Mouse (Mus musculus): ENCODE measurements around the gene Timd2. TPM values are rescaled to one million over a fixed set of nuclear protein-coding genes. Genes with fewer than 3 reads are reported as not detected.
"Not testable (repeated sequence)": the region's sequence is repeated elsewhere in the genome, so short reads cannot be mapped to it uniquely, and the experiment has no call there.

Timd2 gene
- polyA plus RNA-seq, 1 experiment from 2014 or later: 56.4 TPM

DNA sequence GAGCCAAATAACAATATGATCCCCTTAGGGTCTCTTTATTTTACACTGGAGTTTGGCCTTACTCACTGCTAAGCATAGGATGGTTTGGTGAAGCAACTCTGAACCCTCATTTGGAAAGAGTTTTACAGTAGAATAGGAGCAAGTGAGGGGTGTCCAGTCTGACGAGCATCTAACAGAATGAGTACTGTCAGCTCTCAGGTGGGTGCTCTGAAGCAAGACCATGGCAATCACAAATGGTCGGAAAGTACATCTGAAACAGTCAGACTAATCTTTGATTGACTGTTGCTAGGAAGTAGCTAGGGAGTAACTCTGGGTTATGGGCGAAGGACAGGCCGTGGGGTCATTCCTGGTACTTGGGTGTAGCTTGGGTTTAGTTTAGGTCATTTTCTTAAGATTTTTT is 71.3 kb downstream of the Timd2 start:
- not testable (repeated sequence) for H3K27ac ChIP-seq (ENCODE audit: low read length); ATAC-seq (ENCODE audit: low read depth); H3K4me2 ChIP-seq (ENCODE audit: low read depth, low read length); H3K4me3 ChIP-seq (ENCODE audit: low read depth, low read length); H3K36me3 ChIP-seq (ENCODE audit: control insufficient read depth, insufficient read depth); H3K4me1 ChIP-seq (ENCODE audit: control insufficient read depth, low read depth, low read length); H3K27me3 ChIP-seq (ENCODE audit: control insufficient read depth, insufficient read depth, low read depth, low read length); H3K9me3 ChIP-seq (replicated peaks; ENCODE audit: control insufficient read depth, low read length); H3K9ac ChIP-seq (ENCODE audit: low read depth, low read length)
- 55% methylated on average over 4 of the region's 4 CpGs for WGBS (ENCODE audit: insufficient replicate concordance)

DNA sequence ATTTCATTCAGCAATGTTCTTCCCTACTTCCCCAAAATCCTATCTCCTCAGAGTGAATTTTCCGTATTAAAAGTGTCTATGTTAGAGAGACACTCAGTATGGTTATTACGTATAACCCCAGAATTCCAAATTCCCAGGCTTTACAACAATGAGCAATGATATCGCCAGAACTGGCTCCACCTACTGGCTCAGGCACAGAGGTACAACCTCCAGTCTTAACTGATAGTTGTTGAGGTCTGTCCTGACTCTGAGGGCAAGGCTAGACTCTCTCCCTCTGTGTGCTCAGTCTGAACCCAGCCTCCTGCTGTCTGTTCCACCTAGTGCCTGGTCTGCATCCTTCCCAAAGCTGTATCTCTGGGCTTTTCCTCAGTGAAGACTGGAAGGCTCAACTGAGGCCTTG is 75.2 kb downstream of the Timd2 start:
- Histone ChIP-seq H3K4me2 (ENCODE audit: low read depth, low read length) (no peak overlapping the region), H3K27me3 (ENCODE audit: control insufficient read depth, insufficient read depth, low read depth, low read length) (no peaks in the 10 kb centered on the region), H3K4me1 (ENCODE audit: control insufficient read depth, low read depth, low read length) (no peaks in the 10 kb centered on the region), H3K9me3 (replicated peaks; ENCODE audit: control insufficient read depth, low read length) (no peaks in the 10 kb centered on the region), H3K9ac (ENCODE audit: low read depth, low read length) (no peak overlapping the region), H3K36me3 (ENCODE audit: control insufficient read depth, insufficient read depth) (no peaks in the 10 kb centered on the region), H3K4me3 (ENCODE audit: low read depth, low read length) (no peak overlapping the region), H3K27ac (ENCODE audit: low read length) (no peak overlapping the region)
- WGBS (ENCODE audit: insufficient replicate concordance): 17% methylated on average over 3 of the region's 3 CpGs
- no peak for ATAC-seq (ENCODE audit: low read depth)

DNA sequence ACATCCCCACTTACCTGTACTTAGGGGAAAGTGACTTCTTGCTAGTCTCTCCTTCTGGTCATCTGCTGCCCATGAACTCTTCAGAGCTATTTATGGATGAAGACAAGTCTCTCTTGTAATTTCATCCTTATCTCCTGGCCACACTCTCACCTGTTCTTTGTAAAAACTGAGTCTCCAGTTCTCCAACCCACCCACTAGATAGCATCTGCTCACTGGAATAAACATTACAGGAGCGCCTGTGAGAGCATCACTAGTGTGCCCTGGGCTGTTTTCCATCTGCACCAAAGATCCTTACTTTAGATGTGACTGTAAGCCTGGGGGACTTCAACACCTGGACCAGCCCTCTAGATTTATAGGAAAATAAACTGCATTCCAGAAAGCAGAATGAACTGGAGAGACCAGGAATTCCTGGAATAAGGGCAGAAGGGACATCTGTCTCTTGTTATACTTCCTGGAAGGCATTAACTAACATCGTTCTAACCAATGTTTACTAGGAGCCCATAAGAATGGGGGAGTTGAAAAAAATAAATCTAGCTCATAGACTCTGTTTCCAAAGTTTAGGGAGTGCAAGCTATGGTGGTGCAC is 77.6 kb downstream of the Timd2 start, which contains the start of gene Dppa1:
Gene Dppa1, minus strand, starts transcription at position 51 of the 585 bp plus-strand sequence.
- Histone ChIP-seq H3K36me3 (ENCODE audit: control insufficient read depth, insufficient read depth) (no peaks in the 10 kb centered on the region), H3K9me3 (replicated peaks; ENCODE audit: control insufficient read depth, low read length) (no peaks in the 10 kb centered on the region), H3K4me3 (ENCODE audit: low read depth, low read length) (no peak within 1 kb of the TSS), H3K27me3 (ENCODE audit: control insufficient read depth, insufficient read depth, low read depth, low read length) (no peaks in the 10 kb centered on the region), H3K9ac (ENCODE audit: low read depth, low read length) (no peak within 1 kb of the TSS), H3K4me1 (ENCODE audit: control insufficient read depth, low read depth, low read length) (no peaks in the 10 kb centered on the region), H3K4me2 (ENCODE audit: low read depth, low read length) (no peak within 1 kb of the TSS), H3K27ac (ENCODE audit: low read length) (no peak within 1 kb of the TSS)
- ATAC-seq (ENCODE audit: low read depth): no peak
- 46% methylated on average over 2 of the region's 2 CpGs for WGBS (ENCODE audit: insufficient replicate concordance)

DNA sequence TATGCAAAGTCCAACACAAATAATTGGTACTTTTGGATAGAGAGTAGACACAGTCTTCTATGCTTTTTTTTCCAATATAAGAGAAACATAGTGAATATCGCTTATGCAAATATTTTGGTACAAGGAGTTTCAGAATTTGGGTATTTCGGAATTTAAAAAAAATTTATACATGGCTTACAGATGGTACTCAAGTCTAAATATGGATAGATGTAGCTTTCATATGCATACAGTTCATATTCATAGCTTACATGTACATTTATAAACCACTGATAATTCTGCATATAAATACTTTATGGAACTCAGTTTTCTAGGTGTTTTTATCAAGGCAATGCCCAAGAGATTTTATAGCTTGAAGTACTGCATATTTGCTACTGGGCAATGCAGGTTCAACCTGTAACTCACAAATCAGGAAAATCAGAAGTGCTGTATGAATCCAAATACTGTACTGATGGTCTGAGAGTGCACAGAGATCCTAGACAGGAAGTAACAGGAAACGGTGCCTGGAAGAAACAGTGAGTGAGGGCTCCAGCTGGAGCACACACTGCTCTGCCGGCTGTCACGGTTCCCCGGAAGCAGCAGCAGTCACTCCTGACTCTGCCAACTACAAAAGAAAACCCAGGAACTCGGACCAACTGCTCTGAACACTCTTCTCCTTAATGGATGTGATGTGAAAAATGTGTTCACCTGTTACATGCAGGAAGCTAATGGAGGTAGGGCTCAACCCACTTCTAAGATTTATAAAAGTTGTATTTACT is 86.3 kb downstream of the Timd2 start:
- ATAC-seq (ENCODE audit: low read depth): no peak
- H3K4me3 ChIP-seq (ENCODE audit: low read depth, low read length): no peak overlapping the region
- H3K27me3 ChIP-seq (ENCODE audit: control insufficient read depth, insufficient read depth, low read depth, low read length): no peaks in the 10 kb centered on the region
- H3K36me3 ChIP-seq (ENCODE audit: control insufficient read depth, insufficient read depth): no peaks in the 10 kb centered on the region
- no peak overlapping the region for H3K9ac ChIP-seq (ENCODE audit: low read depth, low read length)
- no peak overlapping the region for H3K4me2 ChIP-seq (ENCODE audit: low read depth, low read length)
- 36% methylated on average over 7 of the region's 7 CpGs for WGBS (ENCODE audit: insufficient replicate concordance)
- no peaks in the 10 kb centered on the region for H3K4me1 ChIP-seq (ENCODE audit: control insufficient read depth, low read depth, low read length)
- H3K27ac ChIP-seq (ENCODE audit: low read length): no peak overlapping the region
- H3K9me3 ChIP-seq (replicated peaks; ENCODE audit: control insufficient read depth, low read length): no peaks in the 10 kb centered on the region

DNA sequence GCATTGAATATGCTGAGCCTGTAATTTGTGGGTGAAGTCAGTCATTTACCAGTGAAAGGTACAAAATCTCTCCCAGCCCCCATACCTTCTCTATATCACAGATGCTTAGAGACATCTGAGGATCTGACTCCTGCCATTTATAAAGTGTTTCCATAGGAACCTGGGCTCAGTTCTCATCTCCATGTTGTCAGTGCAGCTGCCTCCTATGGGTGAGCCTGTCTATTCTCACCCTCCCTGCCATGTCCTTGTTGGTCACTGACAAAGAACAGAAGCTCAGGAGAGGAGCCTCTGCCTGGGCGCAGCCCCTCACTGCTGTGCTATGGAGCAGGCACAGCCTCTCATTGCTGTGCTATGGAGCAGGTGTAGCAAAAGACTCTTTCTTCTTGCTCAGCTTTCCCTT is 86.9 kb downstream of the Timd2 start:
- Histone ChIP-seq H3K27ac (ENCODE audit: low read length) (no peak overlapping the region), H3K36me3 (ENCODE audit: control insufficient read depth, insufficient read depth) (no peaks in the 10 kb centered on the region), H3K9ac (ENCODE audit: low read depth, low read length) (no peak overlapping the region), H3K27me3 (ENCODE audit: control insufficient read depth, insufficient read depth, low read depth, low read length) (no peaks in the 10 kb centered on the region), H3K4me3 (ENCODE audit: low read depth, low read length) (no peak overlapping the region), H3K9me3 (replicated peaks; ENCODE audit: control insufficient read depth, low read length) (no peaks in the 10 kb centered on the region), H3K4me1 (ENCODE audit: control insufficient read depth, low read depth, low read length) (no peaks in the 10 kb centered on the region), H3K4me2 (ENCODE audit: low read depth, low read length) (no peak overlapping the region)
- WGBS (ENCODE audit: insufficient replicate concordance): 71% methylated on average over 1 of the region's 1 CpGs
- no peak for ATAC-seq (ENCODE audit: low read depth)

Other genes starting within 250 kb of the Timd2 start
- gene Gm12169, start 182.8 kb downstream of the Timd2 start, polyA plus RNA-seq (2015; fragmentation: Nextera tagmentation; extraction: Ambion mirVana): not detected in 2 replicates
- gene BC053393, start 135.5 kb downstream of the Timd2 start, polyA plus RNA-seq (2015; fragmentation: Nextera tagmentation; extraction: Ambion mirVana): not detected in 2 replicates
- not detected in 2 replicates for gene Dppa1, start 77.8 kb downstream of the Timd2 start, polyA plus RNA-seq (2015; fragmentation: Nextera tagmentation; extraction: Ambion mirVana)
- gene Havcr1, start 28.0 kb upstream of the Timd2 start, polyA plus RNA-seq (2015; fragmentation: Nextera tagmentation; extraction: Ambion mirVana): 0.06 and 0.14 TPM in 2 replicates
- gene Timd4, start 103.7 kb upstream of the Timd2 start, polyA plus RNA-seq (2015; fragmentation: Nextera tagmentation; extraction: Ambion mirVana): 8.9 and 9.6 TPM in 2 replicates